In genomic region chr11:84031971-84032370, GRCm38 (mm10) we compare ENCODE assay signal across 8 mouse cellular contexts. TPM values are rescaled to one million over a fixed set of nuclear protein-coding genes. Genes with fewer than 3 reads are reported as not detected.
DNase-seq lines count a peak whose midpoint lies in the region.

No protein-coding gene starts in this region.

- intact Hi-C loops in left cerebral cortex, postnatal 36 days (cut with DNase I), result no loop called here

- peak; percentile 65 for DNase-seq in layer of hippocampus, adult 11-12 months (ENCODE audit: low spot score)
- DNase-seq in layer of hippocampus, adult 9-11 months, result no peak
- DNase-seq in ES-CJ7 (ENCODE audit: low read depth, low spot score), result peak; percentile 41
- DNase-seq in adrenal gland, adult 18-20 months (ENCODE audit: low spot score in 2 of 2), result peak; percentile 55 to 66
- peak; percentile 56 for DNase-seq in forelimb bud, embryonic 11.5 days (ENCODE audit: low read depth, low spot score)
- DNase-seq in left cerebral cortex, postnatal 36 days (ENCODE audit: low spot score in 2 of 2), result peak; percentile 44 to 60
- DNase-seq in right cerebral cortex, postnatal 14 days, result peak; percentile 52
- no peak for DNase-seq in cerebellum, adult 11 months

RNA-seq across cellular contexts. Expression of gene Dusp14, which starts 37.1 kb away (rescaled TPM):
- 10 to 100 TPM in 1 of 2 experiments, 1 to 10 TPM in 1; 6.7 to 19.3 TPM for total RNA-seq in adrenal gland, adult 18-20 months (2021)
- total RNA-seq in left cerebral cortex, postnatal 36 days (2021), result 10 to 100 TPM; 77.9 to 79.3 TPM

Comparison
In these comparisons a context has a peak if more than half of its experiments do, and no peak if none do; other contexts are left out.
1. DNase-seq: peak in layer of hippocampus, adult 11-12 months (single experiment), ES-CJ7 (single experiment), adrenal gland, adult 18-20 months (2 of 2), forelimb bud, embryonic 11.5 days (single experiment), left cerebral cortex, postnatal 36 days (2 of 2) and right cerebral cortex, postnatal 14 days (single experiment); none in layer of hippocampus, adult 9-11 months (single experiment) and cerebellum, adult 11 months (single experiment).